Mouse (Mus musculus) neutrophil, adult 5-6 weeks (primary cell): Measurements from ENCODE around the gene Gm826. TPM values are rescaled to one million over a fixed set of nuclear protein-coding genes. Genes with fewer than 3 reads are reported as not detected.

ENCODE experiments used
- ATAC-seq: fragments of 151-379, 151-347 bp; 2 replicates; pipeline ENCODE4 v1.8.0; 2017; ENCODE audit warnings: mild to moderate bottlenecking, moderate TSS enrichment; ENCODE audit not compliant: insufficient number of reproducible peaks, poor library complexity, low FRiP score, severe bottlenecking; ENCODE audit errors: extremely low read depth
- total RNA-seq: library from RNA; stranded (forward); fragments of 200-1000 nt; gene quantifications from 2 replicates; pipeline ENCODE4 v1.2.3, GENCODE M21; 2017

Gene Gm826
- total RNA-seq, 1 experiment from 2014 or later = not detected

DNA sequence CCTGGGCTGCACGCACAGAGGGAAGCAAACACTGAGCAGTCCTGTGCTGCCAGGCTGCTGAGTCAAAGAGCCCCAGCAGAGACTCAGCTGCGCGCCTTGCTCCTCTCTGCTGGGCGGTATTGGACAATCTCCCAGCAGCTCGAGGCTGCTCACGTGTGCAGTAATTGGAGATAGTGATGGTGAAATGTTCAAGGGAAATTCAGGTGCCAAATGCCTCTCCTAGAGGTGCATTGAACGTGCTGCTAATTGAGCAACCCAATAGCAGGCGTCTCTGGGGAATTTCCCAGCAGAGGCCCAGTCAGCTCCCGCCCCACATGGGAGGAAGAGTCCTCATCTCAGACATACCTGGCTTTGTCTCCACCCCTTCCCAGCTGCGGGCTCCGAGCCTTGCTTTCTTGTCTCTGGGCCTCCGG lies 20.4 kb downstream of the Gm826 start:
- ATAC-seq = no peak

DNA sequence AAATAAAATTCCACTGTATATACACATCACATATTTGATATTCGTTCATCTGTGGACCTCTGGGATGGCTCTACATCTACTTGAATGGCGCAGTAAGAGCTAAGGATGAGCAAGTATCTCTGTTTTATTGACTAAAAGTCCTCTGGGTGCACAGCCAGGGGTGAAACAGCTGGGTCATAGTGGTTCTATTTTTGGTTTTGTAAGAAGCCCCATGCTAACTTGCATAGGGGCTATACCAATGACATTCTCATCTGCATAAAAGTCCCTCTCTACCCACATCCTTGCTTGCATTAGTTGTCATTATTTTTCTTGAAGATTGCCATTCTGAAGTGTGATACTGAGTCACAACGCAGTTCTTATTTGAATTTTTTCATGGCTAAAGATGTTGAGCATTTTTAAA lies 28.9 kb downstream of the Gm826 start:
- no peak for ATAC-seq

DNA sequence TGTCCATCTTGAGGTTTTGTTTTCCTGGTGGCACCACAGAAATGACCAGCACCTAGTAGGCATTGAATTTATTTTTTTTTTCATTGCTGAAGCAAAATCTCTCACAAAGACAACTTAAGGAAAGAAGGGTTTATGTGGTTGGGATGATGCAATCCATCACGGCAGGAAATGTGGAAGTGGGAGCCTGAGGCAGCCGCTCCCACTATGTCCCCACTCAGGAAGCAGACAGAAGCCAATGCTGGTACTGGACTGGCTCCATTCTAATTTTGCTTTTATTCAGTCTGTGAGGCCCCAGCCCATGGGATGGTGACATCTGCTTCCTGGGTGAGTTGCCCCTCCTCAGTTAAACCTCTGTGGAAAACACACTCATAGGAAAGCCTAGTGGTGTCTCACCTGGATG lies 30.0 kb downstream of the Gm826 start:
- no peak for ATAC-seq

DNA sequence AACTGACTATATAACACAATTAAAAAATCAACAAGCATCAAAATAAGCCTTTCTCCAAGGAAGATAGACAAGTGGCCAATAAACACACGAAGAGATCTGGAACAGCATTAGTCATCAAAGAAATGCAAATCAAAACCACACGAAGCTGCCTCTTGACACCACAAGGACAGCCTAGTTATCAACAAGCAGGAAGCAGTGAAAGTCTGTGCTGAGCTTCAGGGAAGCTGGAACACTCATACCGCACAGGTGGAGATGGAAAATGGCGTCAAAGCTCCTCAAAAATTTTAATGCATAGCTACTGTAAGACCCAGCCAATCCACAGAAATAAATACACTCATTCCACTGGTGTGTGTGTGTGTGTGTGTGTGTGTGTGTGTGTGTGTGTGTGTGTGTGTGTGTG lies 31.9 kb downstream of the Gm826 start:
- no peak for ATAC-seq

DNA sequence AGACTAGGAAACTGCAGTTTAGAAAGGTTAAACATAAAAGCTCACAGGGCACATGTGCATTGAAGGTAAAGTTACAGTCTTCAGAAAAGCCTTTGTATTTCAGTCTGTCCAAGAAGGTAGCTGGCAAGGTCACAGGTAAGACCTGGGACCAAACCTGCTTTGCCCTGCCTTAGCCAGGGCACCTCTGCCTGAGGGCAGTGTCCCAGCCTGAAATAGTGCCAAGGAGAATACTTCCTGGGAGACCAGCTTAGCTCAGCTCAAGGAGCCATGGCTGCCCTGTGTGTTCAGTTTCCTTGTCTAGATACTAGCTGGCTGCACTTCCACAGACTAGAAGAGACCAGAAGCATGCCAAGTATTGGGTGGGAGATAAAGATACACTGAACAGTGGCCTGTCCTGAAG lies 35.4 kb downstream of the Gm826 start:
- no peak for ATAC-seq

DNA sequence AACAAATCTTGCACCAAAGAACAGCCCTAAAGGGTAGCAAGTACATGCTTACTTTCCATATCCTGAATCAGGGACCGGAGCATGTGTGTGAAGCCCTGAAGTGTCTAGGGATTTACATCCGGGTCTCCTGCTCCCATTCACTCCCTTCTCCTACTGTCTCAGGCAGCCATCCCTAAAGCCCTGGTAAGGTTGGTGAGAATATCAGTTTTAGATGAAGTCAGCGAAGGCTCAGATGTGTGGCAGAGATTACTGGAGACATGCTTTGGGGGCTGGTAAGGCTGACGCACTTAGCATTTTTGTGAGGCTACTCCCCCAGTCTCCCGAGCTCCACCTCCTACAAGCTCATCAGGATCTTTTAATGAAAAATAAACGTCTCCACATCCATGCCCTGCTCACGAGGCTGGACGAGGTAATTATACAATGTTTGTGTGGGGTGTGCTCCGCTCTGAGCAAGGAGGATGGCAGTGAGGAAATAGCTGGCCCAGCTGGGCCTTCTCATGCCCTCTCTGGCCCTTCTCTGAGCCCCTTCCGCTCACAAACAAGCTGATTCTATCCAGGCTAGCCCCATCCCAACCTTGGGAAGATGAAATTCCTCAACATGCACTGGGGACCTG lies 45.3 kb downstream of the Gm826 start:
- no peak for ATAC-seq

DNA sequence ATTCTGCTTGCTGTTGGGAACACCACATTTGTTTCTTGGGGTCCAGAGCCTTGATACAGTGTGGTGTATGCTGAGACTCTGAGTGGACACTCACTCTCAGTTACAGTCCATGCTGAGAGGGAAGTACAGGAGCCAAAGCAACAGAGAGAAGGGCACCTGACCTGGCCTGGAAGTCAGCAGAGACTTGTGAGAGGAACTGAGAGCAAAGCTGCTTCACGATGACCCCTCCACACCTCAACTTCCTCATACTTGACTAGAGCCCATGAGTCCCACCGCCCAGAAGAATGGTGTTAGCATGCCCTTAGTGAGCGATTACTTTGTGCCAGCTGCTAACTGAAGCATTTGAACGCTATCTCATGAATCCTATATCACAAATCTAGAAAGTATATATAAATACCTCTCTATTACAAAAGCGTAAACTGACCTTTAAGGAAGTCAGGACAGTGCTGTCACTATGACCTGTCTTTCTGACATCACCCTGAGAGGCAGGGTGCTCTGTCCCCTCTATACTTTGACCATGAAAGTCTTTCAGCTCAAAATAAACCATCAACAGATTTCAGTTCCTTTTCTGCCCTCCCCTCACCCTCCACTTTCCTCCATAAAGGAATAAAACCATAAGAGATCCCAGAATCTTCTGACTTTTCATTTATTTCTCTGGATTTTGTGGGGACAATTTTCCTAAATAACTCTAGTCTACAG lies 57.9 kb downstream of the Gm826 start:
- ATAC-seq = no peak

DNA sequence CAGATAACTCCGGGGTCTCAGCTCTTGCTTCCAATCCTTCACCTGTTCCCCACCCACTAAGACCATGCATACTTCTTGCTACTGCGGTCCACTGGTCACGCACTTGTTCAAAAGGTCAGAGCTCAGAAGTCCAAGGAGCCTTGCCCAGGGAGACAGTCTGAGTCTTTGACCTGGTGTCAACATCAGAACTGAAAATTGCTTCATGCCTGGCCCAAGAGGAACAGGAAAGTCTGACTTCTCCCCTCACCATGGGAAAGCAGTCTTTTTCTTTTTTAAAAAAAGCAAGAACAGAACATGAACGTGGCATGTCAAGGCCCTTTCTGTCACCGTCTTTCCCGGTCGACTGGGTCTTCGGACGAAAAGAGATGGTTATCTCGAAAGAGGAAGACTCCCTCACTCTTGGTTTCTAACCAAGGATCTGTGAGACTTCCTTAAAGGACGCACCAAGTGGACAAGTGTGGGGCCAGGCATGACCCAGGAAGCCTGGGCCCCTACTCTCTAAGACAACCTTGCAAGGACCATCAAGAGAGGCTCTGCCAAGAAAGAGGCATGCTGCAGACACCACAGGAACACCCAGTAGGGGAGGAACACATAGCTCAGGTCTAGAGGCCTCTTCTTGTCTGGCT lies 66.0 kb downstream of the Gm826 start:
- ATAC-seq = no peak

DNA sequence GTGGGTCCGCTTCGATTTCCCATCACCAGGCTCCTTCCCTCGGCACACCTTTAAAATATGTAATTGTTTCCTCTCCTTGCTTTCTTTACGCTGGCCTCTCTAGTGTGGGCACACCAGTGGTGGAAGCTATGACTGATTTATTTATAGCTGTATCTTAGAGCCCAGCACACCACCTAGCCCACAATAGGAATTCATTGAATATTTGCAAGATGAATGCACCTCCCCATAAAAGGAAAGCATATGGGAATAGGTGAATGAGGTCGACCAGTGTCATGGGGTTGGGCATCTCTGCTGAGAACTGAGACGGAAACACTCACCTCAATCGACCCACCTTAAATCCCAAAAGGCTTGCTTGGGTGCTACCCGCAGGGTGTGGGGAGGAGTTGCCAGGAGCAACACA lies 70.1 kb downstream of the Gm826 start:
- no peak for ATAC-seq

DNA sequence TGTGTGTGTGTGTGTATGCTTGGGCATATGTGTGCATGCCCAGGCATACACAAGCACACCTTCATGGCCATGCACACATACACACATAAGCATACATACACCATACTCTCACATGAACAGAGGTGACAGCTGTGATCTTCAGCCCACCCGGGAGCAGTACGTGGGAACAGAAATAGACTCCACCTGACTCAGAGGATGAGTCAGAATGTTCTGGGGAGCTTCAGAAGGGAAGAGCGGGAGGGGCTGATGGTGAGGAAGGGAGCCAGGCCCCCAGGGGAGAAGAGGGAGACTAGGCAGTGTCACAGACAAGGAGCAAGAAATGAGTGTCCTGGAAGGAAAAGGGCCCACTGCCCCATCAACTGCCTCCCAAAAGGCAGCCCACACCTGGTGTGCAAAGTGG lies 72.4 kb downstream of the Gm826 start:
- ATAC-seq = no peak

Other genes with a start within 250 kb of the Gm826 start
- gene Mafb, start 32.9 kb upstream of the Gm826 start, total RNA-seq = 0.81 and 1.4 TPM in 2 replicates